Mouse (Mus musculus): Measurements from ENCODE around the gene L3hypdh.

GRCm38 (mm10) chr12:72104525-72105281, 19.5 kb upstream of the L3hypdh start:
- TF ChIP-seq NELFE (IDR thresholded peaks at IDR 0.05; ENCODE audit: low read depth, low read length) = no peak
- no peak for TF ChIP-seq ETS1 (conservative IDR thresholded peaks at IDR 0.05; ENCODE audit: low read depth, low read length)
- no peak for TF ChIP-seq USF2 (conservative IDR thresholded peaks at IDR 0.05; ENCODE audit: low read depth, low read length)
- TF ChIP-seq HCFC1 (IDR thresholded peaks at IDR 0.05; ENCODE audit: low read depth, low read length) = no peak
- TF ChIP-seq USF1 (IDR thresholded peaks at IDR 0.05; ENCODE audit: low read depth, low read length) = no peak
- peak; percentile 80 to 95 for TF ChIP-seq CTCF (conservative IDR thresholded peaks at IDR 0.05 in 1 of 2, IDR thresholded peaks at IDR 0.05 in 1 of 2; ENCODE audit: low read depth in 2 of 2, low read length in 2 of 2)
- no peak for TF ChIP-seq GABPA (IDR thresholded peaks at IDR 0.05; ENCODE audit: insufficient replicate concordance, low read depth, low read length)
- peak; percentile 79 for TF ChIP-seq ZC3H11A (IDR thresholded peaks at IDR 0.05; ENCODE audit: low read depth, low read length)
- no peak for TF ChIP-seq POLR2AphosphoS2 (IDR thresholded peaks at IDR 0.05; ENCODE audit: low read depth, low read length)
- no peak for TF ChIP-seq POLR2A (IDR thresholded peaks at IDR 0.05; ENCODE audit: low read depth, low read length)
- TF ChIP-seq ZNF384 (IDR thresholded peaks at IDR 0.05; ENCODE audit: low read depth, low read length) = no peak
- no peak for TF ChIP-seq MEF2A (IDR thresholded peaks at IDR 0.05; ENCODE audit: borderline replicate concordance, low read depth, low read length)
